Mouse (Mus musculus) neural tube, embryonic 12.5 days (tissue): ENCODE results near the gene Tmco3. TPM values are rescaled to one million over a fixed set of nuclear protein-coding genes. Genes with fewer than 3 reads are reported as not detected.
"Not testable (repeated sequence)": the region's sequence is repeated elsewhere in the genome, so short reads cannot be mapped to it uniquely, and the experiment has no call there.

Experiments used
- ATAC-seq: fragments of 200-750 bp; cut with Nextera tagmentation; 2 replicates; pipeline ENCODE4 v1.8.0; 2017; ENCODE audit warnings: low read depth, mild to moderate bottlenecking, moderate TSS enrichment, moderate library complexity; ENCODE audit not compliant: low FRiP score
- H3K27ac ChIP-seq: fragments of 300-500 bp; sonication (generic); 2 replicates; pipeline ENCODE4 v1.5.1; 2016
- H3K27me3 ChIP-seq: fragments of 300-500 bp; sonication (generic); replicated peaks from 2 replicates; pipeline ENCODE4 v1.6.1; 2016; ENCODE audit warnings: mild to moderate bottlenecking
- H3K36me3 ChIP-seq: fragments of 300-500 bp; sonication (generic); 2 replicates; pipeline ENCODE4 v1.6.1; 2016; ENCODE audit warnings: mild to moderate bottlenecking
- H3K4me1 ChIP-seq: fragments of 300-500 bp; sonication (generic); 2 replicates; pipeline ENCODE4 v1.6.1; 2016
- H3K4me2 ChIP-seq: fragments of 300-500 bp; sonication (generic); replicated peaks from 2 replicates; pipeline ENCODE4 v1.6.1; 2016; ENCODE audit warnings: mild to moderate bottlenecking
- H3K4me3 ChIP-seq: fragments of 300-500 bp; sonication (generic); 2 replicates; pipeline ENCODE4 v1.5.1; 2016
- H3K9ac ChIP-seq: fragments of 300-500 bp; sonication (generic); 2 replicates; pipeline ENCODE4 v1.6.1; 2016; ENCODE audit warnings: mild to moderate bottlenecking
- H3K9me3 ChIP-seq: fragments of 300-500 bp; sonication (generic); 2 replicates; pipeline ENCODE4 v1.6.1; 2016; ENCODE audit warnings: mild to moderate bottlenecking
- whole genome bisulfite sequencing: fragments of 180-500 bp; shearing (Covaris S2); methylation state at CpG from one replicate; pipeline ENCODE4 v1.1.7; 2016; 5-methylcytosine and 5-hydroxymethylcytosine counted together
- polyA plus RNA-seq: library from polyadenylated mRNA; unstranded; fragments of >200 nt; fragmentation: Nextera tagmentation; extraction: Ambion mirVana; gene quantifications from 2 replicates; pipeline ENCODE4 v1.2.1, GENCODE M21; 2016

The Tmco3 gene
- polyA plus RNA-seq, 1 experiment from 2014 or later = 45.8 TPM

DNA sequence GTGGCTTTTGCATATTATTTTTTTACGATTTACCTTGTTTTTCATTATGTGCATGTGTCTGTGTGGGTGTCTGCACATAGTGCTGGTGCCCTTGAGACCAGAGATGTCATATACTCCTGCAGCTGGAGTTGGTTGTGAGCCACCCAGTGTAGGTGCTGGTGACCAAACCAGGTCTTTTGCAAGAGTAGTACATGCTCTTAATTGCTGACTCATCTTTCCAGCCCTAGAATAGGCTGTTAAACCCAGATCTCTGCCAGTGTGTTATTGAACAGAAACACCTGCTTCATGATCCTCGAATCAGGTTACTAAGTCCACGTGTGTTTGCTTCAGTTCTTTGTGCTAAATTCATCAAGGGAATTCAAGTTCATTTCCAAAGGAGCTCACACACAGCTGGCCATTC, 26.9 kb downstream of the Tmco3 start:
- Histone ChIP-seq H3K27me3 (no peaks in the 10 kb centered on the region), H3K4me3 (no peak overlapping the region), H3K4me1 (no peaks in the 10 kb centered on the region), H3K27ac (no peak overlapping the region), H3K9me3 (no peaks in the 10 kb centered on the region), H3K36me3 (peaks cover 75% of the 10 kb centered on the region), H3K9ac (no peak overlapping the region), H3K4me2 (no peak overlapping the region)
- no peak for ATAC-seq
- WGBS = 91% methylated on average over 3 of the region's 3 CpGs

DNA sequence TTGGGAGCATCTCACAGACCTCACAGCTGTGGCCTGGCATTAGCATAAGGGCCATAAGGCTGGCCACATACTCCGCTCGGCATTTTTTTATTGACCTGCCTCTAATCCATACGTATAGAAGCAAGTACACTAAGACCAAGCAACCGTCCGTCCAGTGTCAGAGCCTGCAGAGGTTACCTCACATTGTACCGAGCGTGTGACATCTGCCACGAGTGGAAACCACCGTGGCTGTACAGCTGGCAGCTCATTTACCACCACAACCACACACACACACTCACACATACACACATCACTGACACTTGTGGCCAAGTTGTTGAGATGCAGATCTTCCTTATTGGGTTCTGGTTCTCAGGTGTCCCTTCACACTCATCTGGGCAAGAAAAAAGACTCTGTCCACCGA, 28.7 kb downstream of the Tmco3 start:
- no peak overlapping the region for H3K4me2 ChIP-seq
- 93% methylated on average over 10 of the region's 10 CpGs for WGBS
- no peaks in the 10 kb centered on the region for H3K27me3 ChIP-seq
- H3K27ac ChIP-seq = no peak overlapping the region
- H3K4me1 ChIP-seq = no peaks in the 10 kb centered on the region
- no peak overlapping the region for H3K4me3 ChIP-seq
- no peak for ATAC-seq
- no peak overlapping the region for H3K9ac ChIP-seq
- H3K9me3 ChIP-seq = no peaks in the 10 kb centered on the region
- H3K36me3 ChIP-seq = peaks cover 69% of the 10 kb centered on the region

DNA sequence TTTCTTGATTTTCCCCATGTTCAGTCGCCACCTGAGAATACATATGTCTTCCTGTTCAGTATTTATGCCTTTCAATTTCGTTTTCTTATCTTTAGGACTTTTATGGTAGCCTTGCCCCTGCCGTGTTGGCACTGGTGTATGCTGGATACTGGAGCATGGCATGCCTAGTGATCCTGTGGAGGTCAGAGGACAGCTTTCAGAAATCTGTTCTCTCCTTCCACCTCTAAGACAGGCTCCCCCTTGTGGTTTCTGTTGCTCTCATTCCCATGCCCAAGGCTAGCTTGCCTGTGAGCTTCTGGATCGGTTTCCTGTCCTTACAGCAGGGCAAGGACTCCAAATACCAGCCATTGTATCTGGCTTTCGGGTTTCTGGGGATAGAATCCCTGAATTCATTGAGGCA, 38.6 kb downstream of the Tmco3 start:
- no peaks in the 10 kb centered on the region for H3K36me3 ChIP-seq
- no peaks in the 10 kb centered on the region for H3K9me3 ChIP-seq
- no peak for ATAC-seq
- no peak overlapping the region for H3K27ac ChIP-seq
- H3K4me2 ChIP-seq = no peak overlapping the region
- no peaks in the 10 kb centered on the region for H3K27me3 ChIP-seq
- 37% methylated on average over 5 of the region's 5 CpGs for WGBS
- H3K4me3 ChIP-seq = no peak overlapping the region
- no peak overlapping the region for H3K9ac ChIP-seq
- no peaks in the 10 kb centered on the region for H3K4me1 ChIP-seq

DNA sequence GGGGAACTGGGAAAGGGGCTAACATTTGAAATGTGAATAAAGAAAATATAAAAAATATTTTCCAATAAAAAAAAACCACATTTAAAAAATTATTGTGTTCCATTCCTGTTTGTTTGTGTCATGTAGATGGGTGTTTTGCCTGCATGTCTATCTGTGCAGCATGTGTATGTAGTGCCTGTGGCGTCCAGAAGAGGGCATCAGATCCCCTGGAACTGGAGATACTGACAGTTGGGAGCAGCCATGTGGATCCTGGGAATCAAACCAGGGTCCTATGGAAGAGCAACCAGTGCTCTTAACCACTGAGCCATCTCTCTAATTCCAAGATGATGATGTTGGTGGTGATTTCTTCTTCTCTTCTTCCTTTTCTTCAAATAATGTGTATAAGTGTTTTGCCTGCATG, 46.7 kb downstream of the Tmco3 start:
- no peaks in the 10 kb centered on the region for H3K36me3 ChIP-seq
- H3K9ac ChIP-seq = no peak overlapping the region
- no peaks in the 10 kb centered on the region for H3K9me3 ChIP-seq
- H3K27me3 ChIP-seq = no peaks in the 10 kb centered on the region
- ATAC-seq = no peak
- H3K27ac ChIP-seq = no peak overlapping the region
- no peak overlapping the region for H3K4me2 ChIP-seq
- H3K4me3 ChIP-seq = no peak overlapping the region
- no peaks in the 10 kb centered on the region; the same call in 1 of the 2 replicates for H3K4me1 ChIP-seq
- WGBS = 56% methylated on average over 1 of the region's 1 CpGs

DNA sequence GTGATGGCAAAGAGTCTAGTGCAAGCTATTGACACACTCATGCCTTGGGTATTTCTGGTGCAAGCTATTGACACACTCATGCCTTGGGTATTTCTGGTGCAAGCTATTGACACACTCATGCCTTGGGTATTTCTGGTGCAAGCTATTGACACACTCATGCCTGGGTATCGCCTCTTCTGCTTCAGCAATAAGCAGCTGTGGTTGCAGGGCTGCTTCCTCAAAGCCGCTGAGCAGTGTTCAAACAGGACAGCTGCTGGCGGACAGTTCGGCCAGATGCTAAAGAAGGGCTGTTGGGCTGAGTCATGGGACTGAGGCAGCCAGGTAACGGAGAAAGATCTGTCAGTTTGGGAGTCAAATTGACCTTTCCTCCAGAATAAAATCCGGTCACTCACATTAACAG, 49.3 kb downstream of the Tmco3 start:
- ATAC-seq, H3K9ac ChIP-seq, H3K27me3 ChIP-seq, H3K9me3 ChIP-seq, H3K4me3 ChIP-seq, H3K4me2 ChIP-seq, H3K27ac ChIP-seq: not testable (repeated sequence)
- 90% methylated on average over 6 of the region's 6 CpGs for WGBS
- Histone ChIP-seq H3K36me3 (peaks cover 20% of the 10 kb centered on the region), H3K4me1 (peaks cover 16% of the 10 kb centered on the region)

DNA sequence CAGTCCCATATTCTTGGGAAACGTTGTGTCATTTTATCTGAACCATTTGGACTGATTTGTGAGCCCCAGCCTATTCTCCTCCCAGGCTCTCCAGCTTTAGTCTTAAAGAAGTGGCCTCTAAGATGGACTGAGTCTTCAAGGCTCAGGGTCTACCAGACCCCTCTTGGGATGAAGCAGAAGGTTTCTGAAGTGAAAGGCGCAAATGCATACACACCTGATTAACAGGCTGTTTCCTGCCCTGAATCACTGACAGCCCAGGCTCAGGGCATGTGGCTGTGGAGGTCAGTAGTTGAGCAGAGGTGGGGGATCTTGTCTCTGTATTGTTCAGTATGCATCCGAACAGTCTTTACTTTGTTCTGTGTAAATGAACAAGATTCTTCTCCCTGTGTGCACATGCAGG, 49.7 kb downstream of the Tmco3 start:
- Histone ChIP-seq H3K27me3 (no peaks in the 10 kb centered on the region), H3K36me3 (peaks cover 24% of the 10 kb centered on the region), H3K9ac (no peak overlapping the region), H3K9me3 (no peaks in the 10 kb centered on the region), H3K4me1 (peaks cover 16% of the 10 kb centered on the region), H3K4me2 (peak overlapping the region; percentile 92), H3K4me3 (no peak overlapping the region), H3K27ac (no peak overlapping the region)
- 85% methylated on average over 3 of the region's 3 CpGs for WGBS
- no peak for ATAC-seq

DNA sequence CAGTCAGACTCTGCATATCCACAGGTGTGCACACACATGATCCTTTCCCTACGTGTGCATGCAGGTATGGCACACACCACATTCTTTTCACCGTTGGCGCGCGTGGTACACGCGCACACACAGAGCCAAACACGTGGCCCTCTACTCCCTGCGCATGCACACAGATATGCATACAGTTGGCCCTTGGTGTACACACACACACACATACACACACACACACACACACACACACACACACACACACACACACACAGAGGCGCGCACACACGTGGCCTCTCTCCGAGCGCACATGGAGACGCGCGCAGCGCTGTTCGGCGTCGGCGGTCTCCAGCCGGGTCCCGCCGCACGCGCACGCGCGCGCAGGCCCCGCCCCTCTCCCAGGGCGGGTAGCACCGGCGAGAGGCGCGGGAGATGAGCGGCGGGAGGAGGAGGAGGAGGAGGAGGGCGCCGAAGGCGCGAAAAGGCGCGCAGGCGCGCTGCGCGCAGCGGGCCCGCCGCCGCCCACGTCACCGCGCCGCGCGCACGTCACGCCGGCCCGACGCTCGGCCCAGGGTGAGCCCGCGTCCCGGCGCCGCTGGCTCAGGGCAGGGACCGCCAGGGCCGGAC, 50.4 kb downstream of the Tmco3 start, which contains the start of gene Tfdp1:
Tfdp1 (plus strand) TSS at position 497 of the 606 bp plus-strand sequence.
- Histone ChIP-seq H3K27me3 (no peaks in the 10 kb centered on the region), H3K9me3 (no peaks in the 10 kb centered on the region), H3K4me1 (peaks cover 16% of the 10 kb centered on the region), H3K36me3 (peaks cover 31% of the 10 kb centered on the region), H3K4me2 (peak within 1 kb of the TSS; percentile 92), H3K9ac (peak within 1 kb of the TSS; percentile 98), H3K27ac (no peak within 1 kb of the TSS; the same call in 1 of the 2 replicates), H3K4me3 (peak within 1 kb of the TSS; percentile 100)
- WGBS = 2% methylated on average over 50 of the region's 72 CpGs
- peak; percentile 95 for ATAC-seq

DNA sequence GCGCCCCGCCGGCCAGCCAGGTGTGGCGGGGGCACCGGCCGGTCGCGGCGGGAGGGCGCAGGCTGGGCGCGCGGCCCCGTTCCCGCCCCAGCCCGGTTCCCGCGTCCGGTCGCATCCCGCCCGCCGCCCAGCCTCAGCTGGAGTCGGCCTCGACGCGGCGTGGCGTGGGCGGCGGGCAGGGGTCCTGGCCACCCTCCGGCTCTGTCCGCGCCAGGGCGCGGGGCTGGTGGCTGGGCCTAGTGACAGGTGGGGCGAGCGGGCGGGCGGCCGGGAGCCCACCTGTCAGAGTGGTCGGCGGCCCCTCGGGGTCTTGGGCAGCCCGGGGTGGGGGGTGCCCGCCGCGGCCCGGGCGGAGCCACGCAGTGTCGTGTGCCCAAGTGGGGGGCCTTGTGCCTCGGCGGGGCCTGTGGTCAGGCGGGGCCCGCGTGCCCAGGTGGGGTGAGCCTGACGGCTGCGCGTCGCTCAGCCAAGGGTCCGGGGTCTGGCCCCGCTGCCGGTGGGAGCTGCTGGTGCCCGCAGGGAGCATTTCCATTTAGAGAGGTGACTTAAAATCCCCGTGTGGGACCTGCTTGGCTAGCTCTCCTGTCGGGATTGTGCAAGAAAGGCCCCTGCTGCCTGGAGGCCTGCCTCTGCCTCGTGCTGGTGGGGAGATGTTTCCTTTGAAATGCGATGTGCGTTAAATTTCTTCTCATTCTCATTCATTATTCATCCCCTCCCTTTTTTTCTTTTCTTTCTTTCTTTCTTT, 51.1 kb downstream of the Tmco3 start:
- peak overlapping the region; percentile 100 for H3K4me3 ChIP-seq
- peaks cover 38% of the 10 kb centered on the region for H3K36me3 ChIP-seq
- no peaks in the 10 kb centered on the region for H3K27me3 ChIP-seq
- WGBS = under 1% methylated on average over 57 of the region's 70 CpGs
- H3K9ac ChIP-seq = peak overlapping the region; percentile 98
- peak; percentile 68 for ATAC-seq
- H3K27ac ChIP-seq = no peak overlapping the region; the same call in 1 of the 2 replicates
- H3K9me3 ChIP-seq = no peaks in the 10 kb centered on the region
- H3K4me1 ChIP-seq = peaks cover 16% of the 10 kb centered on the region
- peak overlapping the region; percentile 92 for H3K4me2 ChIP-seq

DNA sequence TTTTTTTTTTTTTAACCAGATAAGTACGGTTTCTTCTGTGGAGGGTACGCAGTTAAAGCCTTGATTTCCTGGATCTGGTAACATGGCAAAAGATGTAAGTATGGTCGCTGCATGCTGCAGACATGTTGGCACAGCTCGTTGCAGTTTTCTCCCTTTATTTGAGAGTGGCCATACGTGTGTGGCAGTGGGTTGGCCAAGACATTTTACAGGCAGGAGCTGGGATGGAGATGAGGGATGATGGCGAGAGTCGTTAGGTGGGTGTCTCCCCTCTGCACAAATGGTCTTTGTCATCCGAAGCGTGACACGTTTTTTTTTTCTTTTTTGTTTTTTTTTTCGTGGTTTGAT, 51.6 kb downstream of the Tmco3 start:
- Histone ChIP-seq H3K4me1 (peaks cover 16% of the 10 kb centered on the region), H3K27me3 (no peaks in the 10 kb centered on the region), H3K9me3 (no peaks in the 10 kb centered on the region), H3K36me3 (peaks cover 44% of the 10 kb centered on the region), H3K27ac (no peak overlapping the region), H3K4me2 (peak overlapping the region; percentile 92), H3K9ac (peak overlapping the region; percentile 98), H3K4me3 (peak overlapping the region; percentile 100)
- no peak for ATAC-seq
- WGBS = 4% methylated on average over 11 of the region's 11 CpGs

DNA sequence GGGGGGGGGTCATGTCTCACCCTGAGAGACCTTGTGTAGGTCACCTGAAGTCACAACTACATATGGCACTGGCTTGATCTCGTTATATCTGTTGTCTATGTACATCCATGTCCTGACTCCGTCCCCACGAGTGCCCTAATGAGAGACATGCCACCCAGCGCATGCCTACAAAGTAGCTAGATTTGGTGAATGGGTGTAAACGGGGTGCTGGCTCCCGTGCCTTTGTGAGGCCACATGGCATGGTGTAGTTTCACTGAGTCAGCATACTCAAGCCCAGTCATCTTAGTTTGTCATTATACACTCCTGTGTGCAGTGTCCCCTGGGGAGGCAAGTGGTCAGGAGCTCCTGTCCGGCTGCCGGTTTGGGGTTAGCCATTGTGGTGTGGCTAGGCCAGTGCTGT, 52.7 kb downstream of the Tmco3 start:
- WGBS = 85% methylated on average over 8 of the region's 8 CpGs
- peaks cover 16% of the 10 kb centered on the region for H3K4me1 ChIP-seq
- H3K4me2 ChIP-seq = peak overlapping the region; percentile 92
- H3K4me3 ChIP-seq = no peak overlapping the region
- no peaks in the 10 kb centered on the region for H3K9me3 ChIP-seq
- peaks cover 54% of the 10 kb centered on the region for H3K36me3 ChIP-seq
- no peak for ATAC-seq
- H3K27ac ChIP-seq = no peak overlapping the region
- no peaks in the 10 kb centered on the region for H3K27me3 ChIP-seq
- 0 out of 2 replicates have a peak overlapping the region, but pooled peaks have one; percentile 3 for H3K9ac ChIP-seq

DNA sequence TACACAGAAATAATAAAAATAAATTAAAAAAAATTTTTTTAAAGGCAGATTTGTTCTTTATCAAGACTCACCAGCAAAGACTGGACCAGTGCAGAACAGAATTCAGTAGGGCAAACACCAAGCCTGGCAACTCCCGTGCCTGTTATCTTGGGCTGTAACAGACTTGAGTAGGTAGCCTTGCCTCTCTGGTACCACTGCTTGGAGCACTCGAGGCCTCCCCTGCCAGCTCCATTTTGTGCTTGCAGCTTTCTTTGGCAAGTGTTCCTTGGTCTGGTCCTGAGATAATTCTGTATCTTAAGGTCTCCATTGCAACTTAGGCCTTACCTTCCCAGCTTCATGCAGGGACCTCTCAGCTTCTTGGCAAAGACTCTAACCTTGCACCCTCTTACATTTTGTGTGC, 54.4 kb downstream of the Tmco3 start:
- no peaks in the 10 kb centered on the region for H3K9me3 ChIP-seq
- WGBS = 81% methylated on average over 2 of the region's 2 CpGs

DNA sequence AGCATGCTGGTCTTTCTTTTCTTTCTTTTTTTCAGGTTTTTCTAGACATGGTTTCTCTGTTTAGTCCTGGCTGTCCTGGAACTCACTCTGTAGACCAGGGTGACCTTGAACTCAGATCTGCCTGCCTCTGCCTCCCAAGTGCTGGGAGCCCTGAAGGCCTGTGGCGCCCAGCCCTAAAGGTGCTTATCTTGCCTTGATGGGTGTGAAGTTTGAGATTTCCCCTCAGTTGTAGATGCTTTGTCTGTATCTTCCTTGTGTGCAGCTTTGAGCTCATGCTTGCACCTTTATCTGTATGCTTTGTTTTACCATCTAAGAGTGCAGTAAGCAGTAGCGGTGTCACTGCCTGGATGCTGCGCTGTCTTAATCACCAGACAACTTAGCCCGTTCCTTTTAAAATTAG, 55.1 kb downstream of the Tmco3 start:
- Histone ChIP-seq H3K4me1 (peaks cover 16% of the 10 kb centered on the region), H3K27me3 (no peaks in the 10 kb centered on the region), H3K9me3 (no peaks in the 10 kb centered on the region), H3K4me2 (no peak overlapping the region), H3K4me3 (no peak overlapping the region), H3K9ac (no peak overlapping the region), H3K36me3 (peaks cover 78% of the 10 kb centered on the region), H3K27ac (no peak overlapping the region)
- 94% methylated on average over 4 of the region's 4 CpGs for WGBS
- no peak for ATAC-seq

More for the DNA sequence above, 54.4 kb downstream of the Tmco3 start:
- H3K4me2 ChIP-seq = no peak overlapping the region
- no peak overlapping the region for H3K9ac ChIP-seq
- H3K4me3 ChIP-seq = no peak overlapping the region
- peaks cover 71% of the 10 kb centered on the region for H3K36me3 ChIP-seq
- ATAC-seq = no peak
- peaks cover 16% of the 10 kb centered on the region for H3K4me1 ChIP-seq
- no peaks in the 10 kb centered on the region for H3K27me3 ChIP-seq
- no peak overlapping the region for H3K27ac ChIP-seq

DNA sequence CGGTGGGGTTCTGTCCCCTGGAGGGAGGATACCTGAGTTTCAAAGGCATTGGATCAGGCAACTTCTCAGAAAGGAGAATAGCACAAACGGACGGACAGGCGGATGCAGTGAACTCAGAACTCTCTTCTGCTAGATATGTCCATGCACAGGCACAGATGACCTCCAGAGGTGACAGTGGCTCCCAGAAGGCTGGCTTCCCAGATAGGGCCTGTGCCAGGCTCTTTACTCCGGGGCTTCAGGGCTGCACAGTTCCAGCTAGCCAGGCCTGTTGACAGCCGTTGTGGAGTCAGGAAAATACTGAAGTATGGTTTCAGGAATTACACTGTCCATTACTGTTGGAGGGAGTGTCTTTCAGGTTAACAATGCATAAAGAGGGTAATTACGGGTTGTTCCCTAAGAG, 62.1 kb downstream of the Tmco3 start:
- no peak for ATAC-seq
- no peaks in the 10 kb centered on the region for H3K4me1 ChIP-seq
- no peak overlapping the region for H3K27ac ChIP-seq
- no peaks in the 10 kb centered on the region for H3K9me3 ChIP-seq
- 91% methylated on average over 7 of the region's 7 CpGs for WGBS
- no peak overlapping the region for H3K4me2 ChIP-seq
- H3K4me3 ChIP-seq = no peak overlapping the region
- peaks cover 92% of the 10 kb centered on the region for H3K36me3 ChIP-seq
- no peaks in the 10 kb centered on the region for H3K27me3 ChIP-seq
- H3K9ac ChIP-seq = no peak overlapping the region
